10 mouse cellular contexts compared by ENCODE assay signal in genomic region chr2:119584282-119584681, GRCm38 (mm10).
"Had no signal": no experiment of that assay in that cellular context is flagged by ENCODE, and none has a peak within 500 bp of the region (broad histone marks: within the 10 kb centered on the region; RNA-seq: fewer than 3 reads in every experiment).

No protein-coding gene starts in this region.

- ATAC-seq: midbrain, embryonic 13.5 days; midbrain, embryonic 15.5 days had no signal

- DNase-seq: lung, adult 18-20 months; lung, embryonic 14.5 days; lung, postnatal 10 days; lung, postnatal 4 days; right cerebral cortex, postnatal 14 days; thymus, adult 2 months; thymus, postnatal 25 days; thymus, postnatal 4 days had no signal
